8 mouse cellular contexts compared by ENCODE assay signal in genomic region chr3:98025521-98025920, GRCm38 (mm10). TPM values are rescaled to one million over a fixed set of nuclear protein-coding genes. Genes with fewer than 3 reads are reported as not detected.
DNase-seq lines count a peak whose midpoint lies in the region; ATAC-seq and TF ChIP-seq lines count a peak whose summit lies in the region.

No protein-coding gene starts in this region.

- no peaks in the 10 kb centered on the region for H3K36me3 ChIP-seq in lung, embryonic 15.5 days
- H3K36me3 ChIP-seq in embryonic facial prominence, embryonic 15.5 days: no peaks in the 10 kb centered on the region
- H3K36me3 ChIP-seq in hindbrain, embryonic 16.5 days (ENCODE audit: control insufficient read depth, insufficient read depth, low read length): no peaks in the 10 kb centered on the region
- H3K36me3 ChIP-seq in midbrain, embryonic 13.5 days: no peaks in the 10 kb centered on the region

- no peak for ATAC-seq in lung, embryonic 15.5 days (ENCODE audit: borderline replicate concordance, extremely low read depth, low FRiP score, low TSS enrichment)
- no peak for ATAC-seq in embryonic facial prominence, embryonic 15.5 days (ENCODE audit: insufficient number of reproducible peaks, low FRiP score, low TSS enrichment, low read depth)
- ATAC-seq in hindbrain, embryonic 16.5 days: no peak
- ATAC-seq in midbrain, embryonic 13.5 days: 0 out of 2 replicates have a peak, but pooled peaks have one; percentile 22

- WGBS in lung, embryonic 15.5 days: 34% methylated on average over 14 of the region's 14 CpGs
- 42% methylated on average over 14 of the region's 14 CpGs for WGBS in lung, adult 2 months
- WGBS in embryonic facial prominence, embryonic 15.5 days: 42% methylated on average over 14 of the region's 14 CpGs
- WGBS in hindbrain, embryonic 16.5 days: 30% methylated on average over 14 of the region's 14 CpGs
- WGBS in midbrain, embryonic 13.5 days: 27% methylated on average over 14 of the region's 14 CpGs

- no peaks in the 10 kb centered on the region for H3K9me3 ChIP-seq in lung, embryonic 15.5 days
- H3K9me3 ChIP-seq in embryonic facial prominence, embryonic 15.5 days (replicated peaks): no peaks in the 10 kb centered on the region
- no peaks in the 10 kb centered on the region for H3K9me3 ChIP-seq in hindbrain, embryonic 16.5 days (ENCODE audit: control insufficient read depth, low read length)
- H3K9me3 ChIP-seq in midbrain, embryonic 13.5 days: no peaks in the 10 kb centered on the region

- DNase-seq in lung, adult 2 months: no peak
- no peak for DNase-seq in left cerebral cortex, adult 2 months (ENCODE audit: extremely low spot score in 1 of 2, low spot score in 2 of 2)
- DNase-seq in thymus, postnatal 25 days: no peak
- no peak for DNase-seq in layer of hippocampus, postnatal 25 days (ENCODE audit: extremely low spot score in 1 of 2, low spot score in 1 of 2)

- TF ChIP-seq CTCF in lung, adult 2 months (IDR thresholded peaks at IDR 0.05; ENCODE audit: insufficient read depth, low read length): no peak
- TF ChIP-seq CTCF in left cerebral cortex, adult 2 months (IDR thresholded peaks at IDR 0.05): no peak

- H3K4me3 ChIP-seq in lung, embryonic 15.5 days: no peak overlapping the region
- H3K4me3 ChIP-seq in lung, adult 2 months (replicated peaks; ENCODE audit: extremely low read depth, low read depth, low read length): no peak overlapping the region
- no peak overlapping the region for H3K4me3 ChIP-seq in embryonic facial prominence, embryonic 15.5 days (replicated peaks)
- H3K4me3 ChIP-seq in hindbrain, embryonic 16.5 days (ENCODE audit: low read length): no peak overlapping the region
- no peak overlapping the region for H3K4me3 ChIP-seq in midbrain, embryonic 13.5 days (replicated peaks)
- no peak overlapping the region for H3K4me3 ChIP-seq in left cerebral cortex, adult 2 months

- peak overlapping the region; percentile 2; the same call in 1 of the 2 replicates for H3K4me2 ChIP-seq in lung, embryonic 15.5 days
- H3K4me2 ChIP-seq in embryonic facial prominence, embryonic 15.5 days (replicated peaks): no peak overlapping the region; the same call in 1 of the 2 replicates
- 0 out of 2 replicates have a peak overlapping the region, but pooled peaks have one; percentile 4 for H3K4me2 ChIP-seq in hindbrain, embryonic 16.5 days (ENCODE audit: low read length)
- no peak overlapping the region for H3K4me2 ChIP-seq in midbrain, embryonic 13.5 days (replicated peaks)

- H3K27ac ChIP-seq in lung, embryonic 15.5 days: peak overlapping the region; percentile 87
- H3K27ac ChIP-seq in embryonic facial prominence, embryonic 15.5 days (replicated peaks): peak overlapping the region; percentile 82
- peak overlapping the region; percentile 55 for H3K27ac ChIP-seq in hindbrain, embryonic 16.5 days (ENCODE audit: low read depth, low read length)
- H3K27ac ChIP-seq in midbrain, embryonic 13.5 days: 0 out of 2 replicates have a peak overlapping the region, but pooled peaks have one; percentile 51
- no peak overlapping the region; the same call in 1 of the 2 replicates for H3K27ac ChIP-seq in left cerebral cortex, adult 2 months

- no peak for TF ChIP-seq POLR2A in lung, adult 2 months (IDR thresholded peaks at IDR 0.05; ENCODE audit: borderline replicate concordance, extremely low read depth, low read depth, low read length)

- no peaks in the 10 kb centered on the region for H3K27me3 ChIP-seq in lung, embryonic 15.5 days
- H3K27me3 ChIP-seq in embryonic facial prominence, embryonic 15.5 days: no peaks in the 10 kb centered on the region
- H3K27me3 ChIP-seq in hindbrain, embryonic 16.5 days (replicated peaks; ENCODE audit: control insufficient read depth, insufficient read depth, low read length): no peaks in the 10 kb centered on the region
- no peaks in the 10 kb centered on the region; the same call in 1 of the 2 replicates for H3K27me3 ChIP-seq in midbrain, embryonic 13.5 days

- peaks cover 76% of the 10 kb centered on the region for H3K4me1 ChIP-seq in lung, embryonic 15.5 days
- H3K4me1 ChIP-seq in lung, adult 2 months (ENCODE audit: control insufficient read depth, insufficient read depth, low read length): peaks cover 48% of the 10 kb centered on the region
- peaks cover 61% of the 10 kb centered on the region for H3K4me1 ChIP-seq in embryonic facial prominence, embryonic 15.5 days
- peaks cover 29% of the 10 kb centered on the region for H3K4me1 ChIP-seq in hindbrain, embryonic 16.5 days (ENCODE audit: control insufficient read depth, insufficient read depth, low read depth, low read length)
- H3K4me1 ChIP-seq in midbrain, embryonic 13.5 days (replicated peaks): peaks cover 52% of the 10 kb centered on the region

- intact Hi-C loops in left cerebral cortex, adult 2 months (cut with DNase I): no loop called here

- no peak overlapping the region for H3K9ac ChIP-seq in lung, embryonic 15.5 days
- H3K9ac ChIP-seq in embryonic facial prominence, embryonic 15.5 days: no peak overlapping the region
- no peak overlapping the region for H3K9ac ChIP-seq in hindbrain, embryonic 16.5 days (ENCODE audit: low read depth, low read length)
- H3K9ac ChIP-seq in midbrain, embryonic 13.5 days (replicated peaks): no peak overlapping the region

RNA-seq across cellular contexts. Expression of gene Notch2, which starts 12.2 kb away (rescaled TPM):
- polyA plus RNA-seq in lung, embryonic 15.5 days (2015; fragmentation: Nextera tagmentation; extraction: Ambion mirVana): 33.4 and 35.1 TPM in 2 replicates
- 43.0 and 48.7 TPM in 2 replicates for polyA plus RNA-seq in lung, adult 2 months (2012; rRNA removed)
- polyA plus RNA-seq in embryonic facial prominence, embryonic 15.5 days (2015; fragmentation: Nextera tagmentation; extraction: Ambion mirVana): 30.6 and 31.8 TPM in 2 replicates
- polyA plus RNA-seq in hindbrain, embryonic 16.5 days (2015; fragmentation: Nextera tagmentation; extraction: Ambion mirVana): 7.6 and 12.1 TPM in 2 replicates
- 9.0 and 10.0 TPM in 2 replicates for polyA plus RNA-seq in midbrain, embryonic 13.5 days (2015; fragmentation: Nextera tagmentation; extraction: Ambion mirVana)
- 10 to 100 TPM; 13.7 to 14.6 TPM for total RNA-seq in left cerebral cortex, adult 2 months (2021)
- total RNA-seq in layer of hippocampus, postnatal 25 days (2021): 10 to 100 TPM; 20.2 to 24.7 TPM

Comparison
In these comparisons a context has a peak if more than half of its experiments do, and no peak if none do; other contexts are left out.
1. H3K4me2 ChIP-seq: peak in lung, embryonic 15.5 days (single experiment) and hindbrain, embryonic 16.5 days (single experiment); none in embryonic facial prominence, embryonic 15.5 days (single experiment) and midbrain, embryonic 13.5 days (single experiment).